Mouse (Mus musculus): ENCODE measurements around the gene Stat5b. TPM values are rescaled to one million over a fixed set of nuclear protein-coding genes. Genes with fewer than 3 reads are reported as not detected.

Stat5b gene
- polyA plus RNA-seq, 1 experiment = 13.7 TPM

- H3K4me3 ChIP-seq (ENCODE audit: insufficient read depth, low read length) = peak overlapping the region; percentile 90; the same call in 1 of the 2 replicates
- TF ChIP-seq CTCF (IDR thresholded peaks at IDR 0.05; ENCODE audit: borderline replicate concordance, insufficient read depth, low read length) = no peak
Observed at GRCm38 (mm10) chr11:100735954-100736745, 114.4 kb downstream of the Stat5b start.

GRCm38 (mm10) chr11:100735134-100735865, 115.2 kb downstream of the Stat5b start:
- peaks cover 10% of the 10 kb centered on the region for H3K4me1 ChIP-seq (ENCODE audit: control insufficient read depth, insufficient read depth, low read length)
- peak overlapping the region; percentile 8; the same call in 1 of the 2 replicates for H3K4me3 ChIP-seq (ENCODE audit: insufficient read depth, low read length)
- TF ChIP-seq POLR2A (IDR thresholded peaks at IDR 0.05; ENCODE audit: low read depth, low read length) (no peak), CTCF (IDR thresholded peaks at IDR 0.05; ENCODE audit: borderline replicate concordance, insufficient read depth, low read length) (no peak)
- no peak overlapping the region for H3K27ac ChIP-seq (ENCODE audit: insufficient read depth, low read length)

More at GRCm38 (mm10) chr11:100735954-100736745, 114.4 kb downstream of the Stat5b start:
- H3K4me1 ChIP-seq (ENCODE audit: control insufficient read depth, insufficient read depth, low read length) = peaks cover 10% of the 10 kb centered on the region
- H3K27ac ChIP-seq (ENCODE audit: insufficient read depth, low read length) = no peak overlapping the region

Other genes starting within 250 kb of the Stat5b start
- 29.2 and 29.9 TPM in 2 replicates for gene Nkiras2, start 231.5 kb downstream of the Stat5b start, polyA plus RNA-seq (2011; ENCODE audit: insufficient read length, low read depth, missing spikeins)
- gene Dnajc7, start 230.6 kb downstream of the Stat5b start, polyA plus RNA-seq (2011; ENCODE audit: insufficient read length, low read depth, missing spikeins) = 214 and 225 TPM in 2 replicates
- gene Zfp385c, start 158.3 kb downstream of the Stat5b start, polyA plus RNA-seq (2011; ENCODE audit: insufficient read length, low read depth, missing spikeins) = 1.1 TPM in 1 of 2 replicates, not detected in the other
- gene Dhx58, start 146.5 kb downstream of the Stat5b start, polyA plus RNA-seq (2011; ENCODE audit: insufficient read length, low read depth, missing spikeins) = 3.5 and 7.8 TPM in 2 replicates
- 31.1 and 34.1 TPM in 2 replicates for gene Kat2a, start 138.3 kb downstream of the Stat5b start, polyA plus RNA-seq (2011; ENCODE audit: insufficient read length, low read depth, missing spikeins)
- not detected in 2 replicates for gene Hspb9, start 136.9 kb downstream of the Stat5b start, polyA plus RNA-seq (2011; ENCODE audit: insufficient read length, low read depth, missing spikeins)
- gene Rab5c, start 112.5 kb downstream of the Stat5b start, polyA plus RNA-seq (2011; ENCODE audit: insufficient read length, low read depth, missing spikeins) = 163 and 168 TPM in 2 replicates
- not detected in 2 replicates for gene Kcnh4, start 90.8 kb downstream of the Stat5b start, polyA plus RNA-seq (2011; ENCODE audit: insufficient read length, low read depth, missing spikeins)
- not detected in 2 replicates for gene Hcrt, start 87.8 kb downstream of the Stat5b start, polyA plus RNA-seq (2011; ENCODE audit: insufficient read length, low read depth, missing spikeins)
- gene Ghdc, start 79.8 kb downstream of the Stat5b start, polyA plus RNA-seq (2011; ENCODE audit: insufficient read length, low read depth, missing spikeins) = 8.6 and 12.8 TPM in 2 replicates
- 11.5 and 12.4 TPM in 2 replicates for gene Stat5a, start 8.6 kb upstream of the Stat5b start, polyA plus RNA-seq (2011; ENCODE audit: insufficient read length, low read depth, missing spikeins)
- 122 and 158 TPM in 2 replicates for gene Stat3, start 88.8 kb upstream of the Stat5b start, polyA plus RNA-seq (2011; ENCODE audit: insufficient read length, low read depth, missing spikeins)
- 387 and 486 TPM in 2 replicates for gene Cavin1, start 120.2 kb upstream of the Stat5b start, polyA plus RNA-seq (2011; ENCODE audit: insufficient read length, low read depth, missing spikeins)
- 43.7 and 50.7 TPM in 2 replicates for gene Atp6v0a1, start 158.7 kb upstream of the Stat5b start, polyA plus RNA-seq (2011; ENCODE audit: insufficient read length, low read depth, missing spikeins)
- gene Naglu, start 219.3 kb upstream of the Stat5b start, polyA plus RNA-seq (2011; ENCODE audit: insufficient read length, low read depth, missing spikeins) = 21.8 and 24.9 TPM in 2 replicates
- 1.2 and 5.2 TPM in 2 replicates for gene Hsd17b1, start 227.7 kb upstream of the Stat5b start, polyA plus RNA-seq (2011; ENCODE audit: insufficient read length, low read depth, missing spikeins)
- gene Coasy, start 231.8 kb upstream of the Stat5b start, polyA plus RNA-seq (2011; ENCODE audit: insufficient read length, low read depth, missing spikeins) = 14.9 and 15.0 TPM in 2 replicates
- 29.9 and 30.1 TPM in 2 replicates for gene Mlx, start 236.6 kb upstream of the Stat5b start, polyA plus RNA-seq (2011; ENCODE audit: insufficient read length, low read depth, missing spikeins)
- gene Psmc3ip, start 244.7 kb upstream of the Stat5b start, polyA plus RNA-seq (2011; ENCODE audit: insufficient read length, low read depth, missing spikeins) = 10.3 and 12.9 TPM in 2 replicates